Mouse (Mus musculus) liver, embryonic 11.5 days (tissue): ENCODE measurements around the gene Gm42878. TPM values are rescaled to one million over a fixed set of nuclear protein-coding genes. Genes with fewer than 3 reads are reported as not detected.

Experiments used
- ATAC-seq: fragments of 200-750 bp; cut with Nextera tagmentation; replicated peaks from 2 replicates; pipeline ENCODE4 v1.8.0; 2017; ENCODE audit warnings: moderate number of reproducible peaks, mild to moderate bottlenecking, moderate TSS enrichment, moderate library complexity; ENCODE audit not compliant: low FRiP score
- DNase-seq: peaks from one replicate; pipeline ENCODE4 v3.0.0-alpha.2; 2017; ENCODE audit warnings: low spot score
- H3K27ac ChIP-seq: fragments of 300-500 bp; sonication (generic); 2 replicates; pipeline ENCODE4 v1.5.1; 2014; ENCODE audit warnings: mild to moderate bottlenecking, low read depth, low read length, control low read depth
- H3K27me3 ChIP-seq: fragments of 300-500 bp; sonication (generic); replicated peaks from 2 replicates; pipeline ENCODE4 v1.6.1; 2014; ENCODE audit warnings: low read length, mixed read lengths; ENCODE audit not compliant: control insufficient read depth, insufficient read depth
- H3K36me3 ChIP-seq: fragments of 300-500 bp; sonication (generic); 2 replicates; pipeline ENCODE4 v1.6.1; 2014; ENCODE audit warnings: mild to moderate bottlenecking, low read length, moderate library complexity, mixed read lengths; ENCODE audit not compliant: control insufficient read depth, insufficient read depth
- H3K4me1 ChIP-seq: fragments of 300-500 bp; sonication (generic); replicated peaks from 2 replicates; pipeline ENCODE4 v1.6.1; 2014; ENCODE audit warnings: low read length, mixed read lengths; ENCODE audit not compliant: control insufficient read depth, insufficient read depth
- H3K4me2 ChIP-seq: fragments of 300-500 bp; sonication (generic); 2 replicates; pipeline ENCODE4 v1.6.1; 2014; ENCODE audit warnings: mild to moderate bottlenecking, control low read depth, moderate library complexity
- H3K4me3 ChIP-seq: fragments of 300-500 bp; sonication (generic); 2 replicates; pipeline ENCODE4 v1.5.1; 2014; ENCODE audit warnings: low read depth, low read length, control low read depth
- H3K9ac ChIP-seq: fragments of 300-500 bp; sonication (generic); 2 replicates; pipeline ENCODE4 v1.6.1; 2014; ENCODE audit warnings: low read depth, low read length, control low read depth
- H3K9me3 ChIP-seq: fragments of 300-500 bp; sonication (generic); 2 replicates; pipeline ENCODE4 v1.6.1; 2016; ENCODE audit warnings: low read length, inconsistent platforms, mixed read lengths; ENCODE audit not compliant: control insufficient read depth
- WGBS: fragments of 180-500 bp; shearing (Covaris S2); extraction: QIAGEN DNeasy Blood & Tissue Kit; methylation state at CpG from one replicate; pipeline ENCODE4 v1.1.7; 2014; 5-methylcytosine and 5-hydroxymethylcytosine counted together
- polyA plus RNA-seq: library from polyadenylated mRNA; unstranded; fragments of >200 nt; fragmentation: Nextera tagmentation; extraction: Ambion mirVana; gene quantifications from 2 replicates; pipeline ENCODE4 v1.2.1, GENCODE M21; 2014

Gm42878 gene
- polyA plus RNA-seq, 1 experiment from 2014 or later: not detected

- Histone ChIP-seq H3K9ac (no peak overlapping the region), H3K27ac (no peak overlapping the region), H3K4me2 (peak overlapping the region; percentile 28; the same call in 1 of the 2 replicates), H3K27me3 (no peaks in the 10 kb centered on the region), H3K4me3 (no peak overlapping the region), H3K4me1 (peaks cover 9% of the 10 kb centered on the region), H3K36me3 (no peaks in the 10 kb centered on the region), H3K9me3 (no peaks in the 10 kb centered on the region)
- DNase-seq (no peak), ATAC-seq (no peak)
- 43% methylated on average over 7 of the region's 7 CpGs for WGBS
Measured at GRCm38 (mm10) chr5:121500719-121501118, 44.6 kb downstream of the Gm42878 start.

- no peak overlapping the region for H3K4me3 ChIP-seq
- no peak for ATAC-seq
- no peaks in the 10 kb centered on the region for H3K27me3 ChIP-seq
- no peaks in the 10 kb centered on the region for H3K36me3 ChIP-seq
- H3K27ac ChIP-seq: no peak overlapping the region
- H3K9ac ChIP-seq: no peak overlapping the region
- DNase-seq: no peak
- no peaks in the 10 kb centered on the region for H3K9me3 ChIP-seq
- 70% methylated on average over 8 of the region's 8 CpGs for WGBS
- no peaks in the 10 kb centered on the region for H3K4me1 ChIP-seq
- H3K4me2 ChIP-seq: no peak overlapping the region
Measured at GRCm38 (mm10) chr5:121493305-121493704, 52.0 kb downstream of the Gm42878 start.

GRCm38 (mm10) chr5:121484801-121485200 lies 60.5 kb downstream of the Gm42878 start:
- Histone ChIP-seq H3K27ac (no peak overlapping the region), H3K4me2 (no peak overlapping the region), H3K9ac (no peak overlapping the region), H3K36me3 (no peaks in the 10 kb centered on the region), H3K4me1 (no peaks in the 10 kb centered on the region), H3K4me3 (no peak overlapping the region), H3K27me3 (no peaks in the 10 kb centered on the region), H3K9me3 (no peaks in the 10 kb centered on the region)
- ATAC-seq (no peak), DNase-seq (no peak)
- WGBS: 67% methylated on average over 5 of the region's 5 CpGs

- Histone ChIP-seq H3K36me3 (no peaks in the 10 kb centered on the region), H3K9me3 (no peaks in the 10 kb centered on the region), H3K4me2 (no peak overlapping the region), H3K27me3 (no peaks in the 10 kb centered on the region), H3K4me3 (no peak overlapping the region), H3K27ac (no peak overlapping the region), H3K4me1 (peaks cover 18% of the 10 kb centered on the region), H3K9ac (no peak overlapping the region)
- ATAC-seq (no peak), DNase-seq (no peak)
- 32% methylated on average over 3 of the region's 3 CpGs for WGBS
Measured at GRCm38 (mm10) chr5:121477680-121478079, 67.6 kb downstream of the Gm42878 start.

GRCm38 (mm10) chr5:121476040-121476439 lies 69.2 kb downstream of the Gm42878 start:
- Histone ChIP-seq H3K9ac (no peak overlapping the region; the same call in 1 of the 2 replicates), H3K9me3 (no peaks in the 10 kb centered on the region), H3K27me3 (no peaks in the 10 kb centered on the region), H3K4me2 (peak overlapping the region; percentile 52), H3K4me3 (no peak overlapping the region), H3K4me1 (peaks cover 18% of the 10 kb centered on the region), H3K36me3 (no peaks in the 10 kb centered on the region), H3K27ac (peak overlapping the region; percentile 89)
- DNase-seq: no peak
- peak; percentile 87 for ATAC-seq
- WGBS: 49% methylated on average over 1 of the region's 1 CpGs

GRCm38 (mm10) chr5:121474610-121475009 lies 70.7 kb downstream of the Gm42878 start:
- Histone ChIP-seq H3K4me1 (peaks cover 20% of the 10 kb centered on the region), H3K9me3 (no peaks in the 10 kb centered on the region), H3K27ac (no peak overlapping the region), H3K27me3 (no peaks in the 10 kb centered on the region), H3K4me3 (no peak overlapping the region), H3K36me3 (no peaks in the 10 kb centered on the region), H3K9ac (no peak overlapping the region), H3K4me2 (no peak overlapping the region)
- DNase-seq (no peak), ATAC-seq (no peak)
- 78% methylated on average over 7 of the region's 7 CpGs for WGBS

GRCm38 (mm10) chr5:121472411-121472810 lies 72.9 kb downstream of the Gm42878 start:
- Histone ChIP-seq H3K4me3 (no peak overlapping the region), H3K9me3 (no peaks in the 10 kb centered on the region), H3K4me1 (peaks cover 23% of the 10 kb centered on the region), H3K27ac (no peak overlapping the region), H3K36me3 (no peaks in the 10 kb centered on the region), H3K27me3 (no peaks in the 10 kb centered on the region), H3K4me2 (no peak overlapping the region), H3K9ac (no peak overlapping the region)
- ATAC-seq (no peak), DNase-seq (no peak)
- 87% methylated on average over 2 of the region's 2 CpGs for WGBS

GRCm38 (mm10) chr5:121469566-121469965 lies 75.7 kb downstream of the Gm42878 start:
- Histone ChIP-seq H3K9me3 (no peaks in the 10 kb centered on the region), H3K4me3 (no peak overlapping the region), H3K27me3 (no peaks in the 10 kb centered on the region), H3K36me3 (no peaks in the 10 kb centered on the region), H3K4me2 (no peak overlapping the region), H3K9ac (no peak overlapping the region), H3K27ac (no peak overlapping the region), H3K4me1 (peaks cover 6% of the 10 kb centered on the region; the same call in 1 of the 2 replicates)
- ATAC-seq: no peak
- WGBS: 30% methylated on average over 3 of the region's 3 CpGs
- no peak for DNase-seq
